Mouse (Mus musculus) inflammation-experienced regulatory T-cells (primary cell): ENCODE measurements around the gene Herc4. TPM values are rescaled to one million over a fixed set of nuclear protein-coding genes. Genes with fewer than 3 reads are reported as not detected.

ENCODE experiments used
- polyA plus RNA-seq, 2 experiments: library from polyadenylated mRNA; unstranded; fragments of 100-300 nt; shearing (Covaris generic); gene quantifications; one replicate each; pipeline ENCODE4 v1.2.1; 2017

Herc4 gene
- 100 to 1,000 TPM; 109 to 110 TPM for polyA plus RNA-seq

DNA sequence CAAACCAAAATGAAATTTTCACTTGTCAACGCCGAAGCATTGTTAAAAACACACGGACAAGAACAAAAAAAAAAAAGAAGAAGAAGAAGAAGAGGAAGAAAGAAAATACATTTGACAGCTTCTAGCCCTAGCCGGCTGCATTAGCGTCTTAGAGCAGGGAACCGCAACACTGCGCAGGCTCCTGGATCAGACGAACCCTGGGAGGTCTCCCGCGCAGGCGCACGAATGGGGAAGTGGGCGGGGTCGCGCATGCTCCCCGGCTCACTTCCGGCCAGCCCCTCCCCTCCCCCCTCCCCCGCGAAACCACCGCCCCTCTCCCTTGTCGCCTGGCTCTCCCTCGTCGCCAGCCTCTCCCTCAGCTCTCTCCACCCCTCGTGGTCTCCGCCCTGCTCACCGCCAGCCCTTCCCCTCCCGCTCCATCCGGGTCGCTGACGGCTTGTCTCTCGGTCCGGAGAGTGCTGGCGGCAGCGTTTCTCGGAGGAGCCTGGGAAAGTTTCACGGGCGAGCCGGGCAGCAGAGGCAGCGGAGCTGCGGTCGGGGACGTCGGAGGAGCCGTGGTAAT lies at the start of gene Herc4:
TSS of gene Herc4 (plus strand) at position 318 of the 562 bp plus-strand sequence.

DNA sequence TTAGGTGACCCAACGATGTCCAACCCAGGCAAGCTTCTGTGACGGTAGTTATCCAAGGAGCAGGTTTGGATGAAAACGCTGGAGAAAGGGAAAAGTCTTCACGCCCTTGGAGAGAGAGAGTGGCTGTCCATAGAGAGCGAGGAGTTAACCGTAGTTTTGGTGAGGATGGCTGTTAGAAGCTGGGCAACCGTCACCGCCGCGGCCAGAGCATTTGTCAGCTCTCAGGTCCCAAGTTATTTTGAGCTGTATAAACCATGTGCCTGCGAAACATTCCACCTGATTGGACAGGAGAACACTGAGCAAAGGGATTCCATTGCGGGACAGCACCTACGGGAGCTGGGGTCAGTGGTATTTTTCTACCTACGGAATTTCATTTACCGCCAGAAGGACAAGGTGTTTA lies 39.9 kb upstream of the Herc4 start, which contains the start of gene Mypn:
TSS of gene Mypn (minus strand) at position 225 of the 400 bp plus-strand sequence.

Other genes starting within 250 kb of the Herc4 start
- 10 to 100 TPM; 82.5 to 92.5 TPM for gene Hnrnph3, start 219.6 kb upstream of the Herc4 start, polyA plus RNA-seq
- under 1 TPM; 0.47 to 0.81 TPM for gene Pbld2, start 219.5 kb upstream of the Herc4 start, polyA plus RNA-seq
- 1 to 10 TPM in 1 of 2 experiments, under 1 TPM in 1; 0.16 to 1.7 TPM for gene Pbld1, start 183.6 kb upstream of the Herc4 start, polyA plus RNA-seq
- gene Atoh7, start 144.2 kb upstream of the Herc4 start, polyA plus RNA-seq: not detected
- gene Mypn, start 39.9 kb upstream of the Herc4 start, polyA plus RNA-seq: 1 to 10 TPM in 1 of 2 experiments, under 1 TPM in 1; 0.13 to 2.8 TPM
- 10 to 100 TPM; 21.7 TPM for gene Sirt1, start 137.9 kb downstream of the Herc4 start, polyA plus RNA-seq
- gene Dnajc12, start 138.6 kb downstream of the Herc4 start, polyA plus RNA-seq: 1 to 10 TPM; 6.2 to 8.1 TPM
- not detected for gene Gm7075, start 178.0 kb downstream of the Herc4 start, polyA plus RNA-seq
- gene Ctnna3, start 186.3 kb downstream of the Herc4 start, polyA plus RNA-seq: 1 to 10 TPM in 1 of 2 experiments, under 1 TPM in 1; 0.25 to 1.9 TPM